Mouse (Mus musculus): Measurements from ENCODE around the gene Nt5e. TPM values are rescaled to one million over a fixed set of nuclear protein-coding genes. Genes with fewer than 3 reads are reported as not detected.
"Not testable (repeated sequence)": the region's sequence is repeated elsewhere in the genome, so short reads cannot be mapped to it uniquely, and the experiment has no call there.

Gene Nt5e
- polyA plus RNA-seq (2021): 7.1 TPM

- ATAC-seq (peak; percentile 91), DNase-seq (ENCODE audit: low read depth, low spot score) (peak; percentile 9)
- ChIA-PET CTCF (interaction anchor here (1.5 kb wide), 1 partner anchor 10 kb away, joined by 4 read pairs; no protein-coding TSS in a partner anchor), POLR2A (interaction anchor here (0.6 kb wide), 1 partner anchor 9 kb away, joined by 3 read pairs; no protein-coding TSS in a partner anchor)
- TF ChIP-seq CTCF (IDR thresholded peaks at IDR 0.05): no peak
- H3K27me3 ChIP-seq: no peaks in the 10 kb centered on the region
- in situ Hi-C loops (cut with MboI; ENCODE audit: low pct_unique_long_range_greater_than_20kb): no loop called here
Measured at GRCm38 (mm10) chr9:88326930-88327901, at the start of gene Nt5e. Nt5e (plus strand) TSS chr9:88327197.

GRCm38 (mm10) chr9:88277588-88277987 lies 49.4 kb upstream of the Nt5e start:
- ChIA-PET POLR2A (no interaction called here), CTCF (interaction anchor here (1.5 kb wide), 1 partner anchor 257 kb away, joined by 3 read pairs; no protein-coding TSS in a partner anchor)
- no peaks in the 10 kb centered on the region for H3K27me3 ChIP-seq
- ATAC-seq (peak; percentile 59), DNase-seq (ENCODE audit: low read depth, low spot score) (peak; percentile 51)
- TF ChIP-seq CTCF (IDR thresholded peaks at IDR 0.05): no peak
- in situ Hi-C loops (cut with MboI; ENCODE audit: low pct_unique_long_range_greater_than_20kb): no loop called here

GRCm38 (mm10) chr9:88279728-88280127 lies 47.3 kb upstream of the Nt5e start:
- CTCF ChIA-PET: no interaction called here
- in situ Hi-C loops (cut with MboI; ENCODE audit: low pct_unique_long_range_greater_than_20kb): no loop called here

DNA sequence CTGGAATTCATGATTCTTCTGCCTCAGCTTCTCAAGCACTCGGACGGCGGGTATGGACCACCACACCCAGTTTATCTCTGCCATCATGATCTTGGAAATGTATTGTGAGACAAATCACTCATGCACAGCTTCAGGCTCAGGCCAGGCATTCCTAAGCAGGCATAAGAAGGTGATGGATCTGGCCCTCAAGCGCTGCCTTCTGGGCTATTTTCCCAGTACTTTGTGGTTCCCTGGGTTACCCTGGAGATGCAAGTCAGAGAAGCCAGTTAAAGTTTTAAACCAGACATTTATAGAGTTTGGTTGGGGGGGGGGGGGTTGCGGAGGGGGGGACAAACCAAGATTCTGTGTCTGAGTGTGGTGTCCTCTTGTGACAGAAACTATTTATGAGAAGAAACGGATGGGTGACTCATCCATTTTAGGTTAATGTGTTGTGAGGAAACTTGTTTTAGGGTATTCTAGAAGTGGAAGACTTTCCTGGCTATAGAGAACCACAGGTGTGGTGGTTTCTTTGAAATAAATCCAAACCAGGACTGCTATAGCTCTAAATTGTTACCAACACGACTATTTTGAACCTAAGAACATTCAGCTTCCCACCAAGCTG lies 37.3 kb upstream of the Nt5e start:
- in situ Hi-C loops (cut with MboI; ENCODE audit: low pct_unique_long_range_greater_than_20kb): no loop called here
- CTCF ChIA-PET: interaction anchor here (1.0 kb wide), 1 partner anchor 48 kb away, joined by 3 read pairs; no protein-coding TSS in a partner anchor
- no peak for TF ChIP-seq CTCF (IDR thresholded peaks at IDR 0.05)
- H3K27me3 ChIP-seq: no peaks in the 10 kb centered on the region
- peak; percentile 76 for DNase-seq (ENCODE audit: low read depth, low spot score)
- peak; percentile 76 for ATAC-seq
- POLR2A ChIA-PET: interaction anchor here (0.6 kb wide), 1 partner anchor 193 kb away, joined by 3 read pairs; no protein-coding TSS in a partner anchor

More at GRCm38 (mm10) chr9:88279728-88280127, 47.3 kb upstream of the Nt5e start:
- peak; percentile 37 for ATAC-seq
- POLR2A ChIA-PET: no interaction called here
- no peak for TF ChIP-seq CTCF (IDR thresholded peaks at IDR 0.05)
- H3K27me3 ChIP-seq: no peaks in the 10 kb centered on the region
- no peak for DNase-seq (ENCODE audit: low read depth, low spot score)

GRCm38 (mm10) chr9:88292836-88293370 lies 34.1 kb upstream of the Nt5e start:
- in situ Hi-C loops (cut with MboI; ENCODE audit: low pct_unique_long_range_greater_than_20kb): no loop called here
- H3K27me3 ChIP-seq: no peaks in the 10 kb centered on the region
- DNase-seq (ENCODE audit: low read depth, low spot score) (no peak), ATAC-seq (no peak)
- ChIA-PET CTCF (no interaction called here), POLR2A (interaction anchor here (0.5 kb wide), 1 partner anchor 142 kb away, joined by 7 read pairs; no protein-coding TSS in a partner anchor)
- TF ChIP-seq CTCF (IDR thresholded peaks at IDR 0.05): no peak

GRCm38 (mm10) chr9:88295798-88296197 lies 31.2 kb upstream of the Nt5e start:
- DNase-seq (ENCODE audit: low read depth, low spot score) (no peak), ATAC-seq (no peak)
- H3K27me3 ChIP-seq: no peaks in the 10 kb centered on the region
- ChIA-PET POLR2A (no interaction called here), CTCF (interaction anchor here (1.0 kb wide), 1 partner anchor 46 kb away, joined by 3 read pairs; no protein-coding TSS in a partner anchor)
- in situ Hi-C loops (cut with MboI; ENCODE audit: low pct_unique_long_range_greater_than_20kb): no loop called here
- TF ChIP-seq CTCF (IDR thresholded peaks at IDR 0.05): no peak

DNA sequence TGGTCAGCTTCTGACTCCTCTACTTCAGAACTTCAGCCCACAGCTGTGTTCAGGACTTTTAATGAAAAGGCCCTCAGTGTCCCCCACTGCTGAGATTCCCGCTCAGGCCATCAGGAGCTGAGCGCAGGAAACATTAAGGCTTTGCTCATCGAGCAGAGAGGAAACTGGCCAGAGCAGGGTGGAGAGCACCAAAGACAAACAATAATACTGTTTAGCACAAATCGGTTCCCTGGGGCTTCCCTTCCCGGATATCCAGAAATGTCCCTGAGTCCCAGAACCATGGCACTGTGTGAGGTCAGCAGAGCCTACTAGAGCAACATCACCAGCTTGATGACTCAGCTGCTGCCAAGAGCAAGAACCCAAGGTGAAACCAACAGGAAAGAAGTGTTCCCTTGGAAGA lies 30.7 kb upstream of the Nt5e start:
- no peaks in the 10 kb centered on the region for H3K27me3 ChIP-seq
- in situ Hi-C loops (cut with MboI; ENCODE audit: low pct_unique_long_range_greater_than_20kb): no loop called here
- no peak for TF ChIP-seq CTCF (IDR thresholded peaks at IDR 0.05)
- DNase-seq (ENCODE audit: low read depth, low spot score): no peak
- ChIA-PET CTCF (no interaction called here), POLR2A (no interaction called here)
- ATAC-seq: no peak

DNA sequence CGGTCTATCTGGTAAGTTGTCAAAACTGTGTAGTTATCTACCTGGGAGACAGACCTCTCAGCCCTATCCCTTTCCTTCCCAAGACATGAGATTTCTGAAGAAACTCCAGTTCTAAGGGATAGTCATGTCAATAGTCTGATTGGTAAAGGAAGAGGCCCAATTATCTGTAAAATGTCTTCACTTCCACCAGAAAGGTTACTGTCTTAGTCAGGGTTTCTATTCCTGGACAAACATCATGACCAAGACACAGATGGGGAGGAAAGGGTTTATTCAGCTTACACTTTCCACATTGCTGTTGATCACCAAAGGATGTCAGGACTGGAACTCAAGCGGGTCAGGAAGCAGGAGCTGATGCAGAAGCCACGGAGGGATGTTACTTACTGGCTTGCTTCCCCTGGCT lies 29.8 kb upstream of the Nt5e start:
- POLR2A ChIA-PET; DNase-seq (ENCODE audit: low read depth, low spot score); ATAC-seq; in situ Hi-C loops (cut with MboI; ENCODE audit: low pct_unique_long_range_greater_than_20kb); H3K27me3 ChIP-seq; CTCF ChIA-PET: not testable (repeated sequence)

DNA sequence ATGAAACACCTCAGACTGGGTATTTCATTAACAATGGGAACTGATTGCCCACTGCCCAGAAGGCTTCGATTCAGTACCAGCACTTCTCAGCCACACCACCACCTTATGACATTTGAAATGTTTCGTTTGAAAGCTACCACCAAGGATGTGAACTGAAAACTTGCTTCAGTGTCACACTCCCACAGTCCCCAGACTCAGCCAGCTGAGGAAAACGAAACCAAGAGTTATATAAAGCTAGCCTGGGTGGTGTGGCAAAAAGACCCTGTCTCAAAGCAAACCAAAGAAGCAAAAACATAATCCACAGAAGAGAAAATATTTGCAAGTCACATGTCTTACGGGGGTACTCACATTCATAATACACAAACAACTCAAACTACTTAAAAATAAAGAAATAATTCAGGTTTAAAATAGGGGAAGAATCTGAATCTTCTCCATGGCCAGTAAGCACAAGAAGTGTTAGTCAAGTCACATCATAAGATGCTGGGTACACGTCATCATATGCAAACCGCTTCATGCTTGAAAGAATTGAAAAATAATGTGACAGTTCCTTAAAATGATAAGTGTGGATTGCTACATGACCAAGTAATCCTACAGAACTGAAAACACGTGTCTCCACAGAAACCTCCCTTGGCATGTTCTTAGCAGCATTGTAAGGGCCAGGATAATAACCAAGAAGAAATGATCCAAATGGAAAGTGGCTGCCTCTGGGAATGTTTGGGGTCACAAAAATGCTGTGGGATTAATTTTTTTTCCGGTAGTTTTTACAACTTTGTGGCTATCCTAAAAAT lies 28.9 kb upstream of the Nt5e start:
- DNase-seq (ENCODE audit: low read depth, low spot score) (no peak), ATAC-seq (no peak)
- no peak for TF ChIP-seq CTCF (IDR thresholded peaks at IDR 0.05)
- in situ Hi-C loops (cut with MboI; ENCODE audit: low pct_unique_long_range_greater_than_20kb): no loop called here
- H3K27me3 ChIP-seq: no peaks in the 10 kb centered on the region
- ChIA-PET CTCF (no interaction called here), POLR2A (no interaction called here)

DNA sequence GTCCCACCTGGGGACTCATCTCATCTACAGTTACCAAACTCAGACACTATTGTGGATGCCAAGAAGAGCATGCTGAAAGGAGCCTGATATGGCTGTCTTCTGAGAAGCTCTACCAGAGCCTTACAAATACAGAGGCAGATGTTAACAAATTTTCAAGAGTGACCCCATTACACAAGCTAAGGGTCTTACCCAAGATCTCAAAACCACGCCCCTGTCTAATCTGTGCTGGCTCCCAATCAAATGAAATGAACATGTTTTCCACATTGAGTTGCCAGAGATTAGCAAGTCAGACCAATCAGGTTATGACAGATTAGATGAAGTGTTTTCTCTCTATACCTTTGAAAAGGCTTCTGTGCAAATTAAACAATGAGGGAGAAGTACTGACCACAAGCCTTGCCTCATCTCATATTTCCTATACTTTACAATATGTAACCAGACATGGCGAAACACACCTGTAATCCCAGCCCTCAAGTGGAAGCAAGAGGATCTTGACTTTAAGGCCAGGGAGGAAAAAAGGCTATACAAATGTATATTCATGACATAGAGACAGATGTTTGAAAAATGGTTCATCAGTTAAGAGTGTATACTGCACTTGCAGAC lies 19.9 kb upstream of the Nt5e start:
- in situ Hi-C loops (cut with MboI; ENCODE audit: low pct_unique_long_range_greater_than_20kb): no loop called here
- no peaks in the 10 kb centered on the region for H3K27me3 ChIP-seq
- TF ChIP-seq CTCF (IDR thresholded peaks at IDR 0.05): no peak
- ChIA-PET CTCF (no interaction called here), POLR2A (no interaction called here)
- ATAC-seq: no peak
- DNase-seq (ENCODE audit: low read depth, low spot score): no peak
